Mouse (Mus musculus) G1E (cell line): Measurements from ENCODE around the gene Macrod2.

Experiments
- CTCF ChIP-seq: IDR thresholded peaks from 2 replicates; pipeline ENCODE4 v1.5.1; 2012; ENCODE audit warnings: low read depth, low read length, inconsistent platforms, mixed read lengths
- POLR2AphosphoS5 ChIP-seq: IDR thresholded peaks from 2 replicates; pipeline ENCODE4 v1.6.1; 2012; ENCODE audit warnings: low read depth, low read length, inconsistent platforms; ENCODE audit not compliant: insufficient replicate concordance

DNA sequence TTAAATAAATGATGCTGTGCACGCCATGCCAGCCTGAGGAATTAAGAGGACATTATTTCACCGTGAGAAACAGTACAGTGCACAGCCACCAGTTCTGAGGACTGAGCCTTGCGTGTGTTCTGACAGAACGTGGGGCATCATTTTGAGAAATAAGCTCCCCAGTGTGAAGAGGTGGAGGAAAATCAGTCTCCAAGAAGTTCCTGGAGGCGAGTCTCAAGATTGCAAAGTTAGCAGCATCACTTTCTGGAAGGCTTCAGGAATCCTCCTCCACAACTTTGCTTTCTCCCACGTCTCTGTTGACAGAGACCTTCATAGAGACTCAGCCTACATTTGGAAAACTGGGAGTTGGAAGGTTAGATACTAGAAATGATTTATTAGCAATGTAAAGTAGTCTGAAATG lies 932.2 kb downstream of the Macrod2 start:
- no peak for TF ChIP-seq CTCF
- TF ChIP-seq POLR2AphosphoS5, result no peak
